Mouse (Mus musculus) liver, embryonic 11.5 days (tissue): ENCODE measurements around the gene Tmem258. TPM values are rescaled to one million over a fixed set of nuclear protein-coding genes. Genes with fewer than 3 reads are reported as not detected.

Experiments
- ATAC-seq: fragments of 200-750 bp; cut with Nextera tagmentation; replicated peaks from 2 replicates; pipeline ENCODE4 v1.8.0; 2017; ENCODE audit warnings: moderate number of reproducible peaks, mild to moderate bottlenecking, moderate TSS enrichment, moderate library complexity; ENCODE audit not compliant: low FRiP score
- DNase-seq: peaks from one replicate; pipeline ENCODE4 v3.0.0-alpha.2; 2017; ENCODE audit warnings: low spot score
- H3K27ac ChIP-seq: fragments of 300-500 bp; sonication (generic); 2 replicates; pipeline ENCODE4 v1.5.1; 2014; ENCODE audit warnings: mild to moderate bottlenecking, low read depth, low read length, control low read depth
- H3K27me3 ChIP-seq: fragments of 300-500 bp; sonication (generic); replicated peaks from 2 replicates; pipeline ENCODE4 v1.6.1; 2014; ENCODE audit warnings: low read length, mixed read lengths; ENCODE audit not compliant: control insufficient read depth, insufficient read depth
- H3K36me3 ChIP-seq: fragments of 300-500 bp; sonication (generic); 2 replicates; pipeline ENCODE4 v1.6.1; 2014; ENCODE audit warnings: mild to moderate bottlenecking, low read length, moderate library complexity, mixed read lengths; ENCODE audit not compliant: control insufficient read depth, insufficient read depth
- H3K4me1 ChIP-seq: fragments of 300-500 bp; sonication (generic); replicated peaks from 2 replicates; pipeline ENCODE4 v1.6.1; 2014; ENCODE audit warnings: low read length, mixed read lengths; ENCODE audit not compliant: control insufficient read depth, insufficient read depth
- H3K4me2 ChIP-seq: fragments of 300-500 bp; sonication (generic); 2 replicates; pipeline ENCODE4 v1.6.1; 2014; ENCODE audit warnings: mild to moderate bottlenecking, control low read depth, moderate library complexity
- H3K4me3 ChIP-seq: fragments of 300-500 bp; sonication (generic); 2 replicates; pipeline ENCODE4 v1.5.1; 2014; ENCODE audit warnings: low read depth, low read length, control low read depth
- H3K9ac ChIP-seq: fragments of 300-500 bp; sonication (generic); 2 replicates; pipeline ENCODE4 v1.6.1; 2014; ENCODE audit warnings: low read depth, low read length, control low read depth
- H3K9me3 ChIP-seq: fragments of 300-500 bp; sonication (generic); 2 replicates; pipeline ENCODE4 v1.6.1; 2016; ENCODE audit warnings: low read length, inconsistent platforms, mixed read lengths; ENCODE audit not compliant: control insufficient read depth
- whole genome bisulfite sequencing: fragments of 180-500 bp; shearing (Covaris S2); extraction: QIAGEN DNeasy Blood & Tissue Kit; methylation state at CpG from one replicate; pipeline ENCODE4 v1.1.7; 2014; 5-methylcytosine and 5-hydroxymethylcytosine counted together
- polyA plus RNA-seq: library from polyadenylated mRNA; unstranded; fragments of >200 nt; fragmentation: Nextera tagmentation; extraction: Ambion mirVana; gene quantifications from 2 replicates; pipeline ENCODE4 v1.2.1, GENCODE M21; 2014

Tmem258 gene
- polyA plus RNA-seq, 1 experiment from 2014 or later: 478 TPM

DNA sequence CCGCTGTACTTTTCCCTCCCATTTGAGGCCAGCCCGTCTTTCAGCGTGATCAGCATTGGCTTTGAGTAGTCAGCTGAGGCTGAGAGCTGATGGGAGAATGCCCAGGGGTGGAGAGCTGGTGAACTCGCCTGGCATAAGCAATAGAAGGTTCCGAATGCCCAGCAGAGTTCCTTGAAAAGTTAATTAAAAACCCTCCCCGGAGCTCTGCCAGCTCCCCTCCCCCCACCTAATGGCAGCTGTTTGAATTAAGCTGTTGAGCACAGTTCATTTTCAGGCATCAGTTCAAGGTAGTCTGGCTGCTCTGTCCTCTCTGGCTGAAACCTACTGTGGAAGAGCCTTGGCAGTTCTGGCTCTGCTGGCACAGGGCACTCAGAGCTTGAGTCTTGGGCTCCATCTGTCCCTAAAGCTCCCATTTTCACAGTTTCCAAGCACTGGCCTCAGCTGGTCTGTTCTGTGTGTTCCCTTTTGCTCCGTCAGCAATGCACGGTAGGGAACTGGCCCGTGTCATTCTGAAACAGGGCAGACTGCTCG lies 15.5 kb upstream of the Tmem258 start:
- Histone ChIP-seq H3K4me3 (no peak overlapping the region), H3K27ac (no peak overlapping the region), H3K27me3 (no peaks in the 10 kb centered on the region), H3K4me2 (no peak overlapping the region), H3K4me1 (peaks cover 15% of the 10 kb centered on the region), H3K9ac (no peak overlapping the region), H3K9me3 (no peaks in the 10 kb centered on the region), H3K36me3 (peaks cover 71% of the 10 kb centered on the region)
- ATAC-seq (no peak), DNase-seq (no peak)
- WGBS: 88% methylated on average over 10 of the region's 10 CpGs

DNA sequence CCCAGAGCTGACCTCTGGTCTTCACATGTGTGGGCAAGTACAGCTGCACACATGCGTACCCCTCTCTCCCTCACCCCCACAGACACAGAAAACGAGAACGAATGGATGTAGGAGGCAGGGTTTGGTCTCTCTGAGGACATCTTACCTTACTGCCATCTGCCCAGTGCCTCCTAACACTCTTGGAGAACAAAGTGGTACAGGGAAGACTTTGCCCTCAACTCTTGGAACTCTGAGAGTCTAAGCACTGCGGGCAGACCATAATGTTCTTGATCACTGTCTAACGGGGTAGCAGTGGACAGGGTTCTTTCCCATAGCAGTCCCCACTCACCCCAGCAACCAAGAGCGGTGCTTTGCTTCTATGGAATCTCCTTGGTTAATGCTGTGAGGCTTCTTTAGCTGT lies 14.8 kb upstream of the Tmem258 start:
- ATAC-seq (no peak), DNase-seq (no peak)
- Histone ChIP-seq H3K27me3 (no peaks in the 10 kb centered on the region), H3K36me3 (peaks cover 77% of the 10 kb centered on the region), H3K4me1 (peaks cover 12% of the 10 kb centered on the region), H3K9me3 (no peaks in the 10 kb centered on the region), H3K4me2 (no peak overlapping the region), H3K27ac (no peak overlapping the region), H3K4me3 (no peak overlapping the region), H3K9ac (no peak overlapping the region)
- WGBS: 89% methylated on average over 6 of the region's 6 CpGs

GRCm38 (mm10) chr19:10189940-10190339 lies 13.9 kb upstream of the Tmem258 start:
- peaks cover 86% of the 10 kb centered on the region for H3K36me3 ChIP-seq
- no peaks in the 10 kb centered on the region for H3K9me3 ChIP-seq
- 91% methylated on average over 8 of the region's 8 CpGs for WGBS
- H3K9ac ChIP-seq: no peak overlapping the region
- H3K4me3 ChIP-seq: no peak overlapping the region
- DNase-seq: no peak
- no peaks in the 10 kb centered on the region for H3K27me3 ChIP-seq
- no peak overlapping the region for H3K4me2 ChIP-seq
- no peak for ATAC-seq
- no peak overlapping the region for H3K27ac ChIP-seq
- peaks cover 6% of the 10 kb centered on the region for H3K4me1 ChIP-seq

- no peak; the same call in 1 of the 2 replicates for ATAC-seq
- 34% methylated on average over 2 of the region's 2 CpGs for WGBS
- Histone ChIP-seq H3K4me2 (no peak overlapping the region), H3K4me1 (peaks cover 6% of the 10 kb centered on the region), H3K4me3 (no peak overlapping the region), H3K36me3 (peaks cover 84% of the 10 kb centered on the region), H3K27ac (peak overlapping the region; percentile 28; the same call in 1 of the 2 replicates), H3K9ac (no peak overlapping the region), H3K27me3 (no peaks in the 10 kb centered on the region), H3K9me3 (no peaks in the 10 kb centered on the region)
- DNase-seq: peak; percentile 58
These were observed 13.0 kb upstream of the Tmem258 start for GRCm38 (mm10) chr19:10190796-10191195.

DNA sequence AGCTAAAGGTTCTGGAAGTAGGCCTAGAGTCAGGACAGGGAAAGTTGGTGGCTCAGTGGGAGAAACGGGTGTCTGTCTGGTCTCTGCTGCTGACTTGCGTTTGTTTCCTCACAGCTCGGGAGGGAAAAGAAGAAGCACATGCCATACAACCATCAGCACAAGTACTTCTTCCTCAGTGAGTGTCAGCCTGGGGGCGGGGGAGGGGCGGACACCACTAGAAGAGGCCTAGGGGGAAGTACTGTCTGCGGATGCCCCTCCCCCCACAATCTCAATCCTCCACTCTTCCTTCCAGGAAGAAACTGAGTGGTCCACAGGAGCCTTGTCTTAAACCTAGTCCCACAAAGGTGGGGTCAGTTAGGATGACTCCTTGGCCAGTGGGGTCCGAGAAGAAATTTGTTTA lies 12.5 kb upstream of the Tmem258 start:
- peaks cover 6% of the 10 kb centered on the region for H3K4me1 ChIP-seq
- H3K27ac ChIP-seq: peak overlapping the region; percentile 28; the same call in 1 of the 2 replicates
- DNase-seq: no peak
- peaks cover 84% of the 10 kb centered on the region for H3K36me3 ChIP-seq
- no peak overlapping the region for H3K4me3 ChIP-seq
- no peak for ATAC-seq
- WGBS: 48% methylated on average over 7 of the region's 7 CpGs
- H3K9ac ChIP-seq: no peak overlapping the region
- no peaks in the 10 kb centered on the region for H3K9me3 ChIP-seq
- H3K27me3 ChIP-seq: no peaks in the 10 kb centered on the region
- H3K4me2 ChIP-seq: no peak overlapping the region

DNA sequence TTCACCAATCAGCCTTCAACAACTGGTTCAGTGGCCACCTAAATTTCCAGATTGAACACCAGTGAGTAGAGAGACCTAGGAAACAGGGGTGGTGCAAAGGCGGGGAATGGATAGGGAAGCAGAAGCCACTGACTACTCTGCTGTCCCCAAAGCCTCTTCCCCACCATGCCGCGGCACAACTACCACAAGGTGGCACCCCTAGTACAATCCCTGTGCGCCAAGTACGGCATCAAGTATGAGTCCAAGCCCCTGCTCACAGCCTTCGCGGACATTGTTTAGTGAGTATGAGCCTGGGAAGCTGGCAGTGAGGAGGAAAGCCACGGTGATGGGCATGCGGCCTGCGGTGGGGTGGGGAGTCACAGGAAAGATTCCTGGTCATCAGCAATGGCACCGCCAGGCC lies 9.5 kb upstream of the Tmem258 start:
- 82% methylated on average over 11 of the region's 11 CpGs for WGBS
- no peak overlapping the region for H3K4me2 ChIP-seq
- H3K4me1 ChIP-seq: peaks cover 6% of the 10 kb centered on the region
- H3K9me3 ChIP-seq: no peaks in the 10 kb centered on the region
- no peak overlapping the region for H3K4me3 ChIP-seq
- DNase-seq (no peak), ATAC-seq (no peak)
- H3K27ac ChIP-seq: no peak overlapping the region
- no peaks in the 10 kb centered on the region for H3K27me3 ChIP-seq
- no peak overlapping the region for H3K9ac ChIP-seq
- peaks cover 59% of the 10 kb centered on the region for H3K36me3 ChIP-seq

GRCm38 (mm10) chr19:10195252-10195651 lies 8.6 kb upstream of the Tmem258 start:
- Histone ChIP-seq H3K9ac (no peak overlapping the region), H3K4me2 (no peak overlapping the region), H3K4me3 (no peak overlapping the region), H3K27me3 (no peaks in the 10 kb centered on the region), H3K27ac (no peak overlapping the region), H3K9me3 (no peaks in the 10 kb centered on the region), H3K36me3 (peaks cover 60% of the 10 kb centered on the region), H3K4me1 (peaks cover 6% of the 10 kb centered on the region)
- DNase-seq: no peak
- no peak for ATAC-seq
- WGBS: 80% methylated on average over 5 of the region's 5 CpGs

- H3K9me3 ChIP-seq: no peaks in the 10 kb centered on the region
- no peaks in the 10 kb centered on the region for H3K27me3 ChIP-seq
- H3K9ac ChIP-seq: no peak overlapping the region
- H3K27ac ChIP-seq: no peak overlapping the region
- no peak overlapping the region for H3K4me3 ChIP-seq
- WGBS: 86% methylated on average over 4 of the region's 4 CpGs
- no peak overlapping the region for H3K4me2 ChIP-seq
- DNase-seq (no peak), ATAC-seq (no peak)
- H3K4me1 ChIP-seq: no peaks in the 10 kb centered on the region
- peaks cover 60% of the 10 kb centered on the region for H3K36me3 ChIP-seq
These were observed 6.7 kb upstream of the Tmem258 start for GRCm38 (mm10) chr19:10197130-10197529.

GRCm38 (mm10) chr19:10198286-10198685 lies 5.5 kb upstream of the Tmem258 start:
- H3K36me3 ChIP-seq: peaks cover 50% of the 10 kb centered on the region
- no peaks in the 10 kb centered on the region for H3K27me3 ChIP-seq
- H3K9me3 ChIP-seq: no peaks in the 10 kb centered on the region
- H3K4me2 ChIP-seq: no peak overlapping the region
- ATAC-seq (no peak), DNase-seq (no peak)
- no peak overlapping the region for H3K27ac ChIP-seq
- no peak overlapping the region for H3K9ac ChIP-seq
- 0 out of 2 replicates have a peak, but pooled peaks cover 3% of the 10 kb centered on the region for H3K4me1 ChIP-seq
- WGBS: 81% methylated on average over 2 of the region's 2 CpGs
- H3K4me3 ChIP-seq: no peak overlapping the region
